Mouse (Mus musculus): ENCODE data around the gene Arhgap27.

DNA sequence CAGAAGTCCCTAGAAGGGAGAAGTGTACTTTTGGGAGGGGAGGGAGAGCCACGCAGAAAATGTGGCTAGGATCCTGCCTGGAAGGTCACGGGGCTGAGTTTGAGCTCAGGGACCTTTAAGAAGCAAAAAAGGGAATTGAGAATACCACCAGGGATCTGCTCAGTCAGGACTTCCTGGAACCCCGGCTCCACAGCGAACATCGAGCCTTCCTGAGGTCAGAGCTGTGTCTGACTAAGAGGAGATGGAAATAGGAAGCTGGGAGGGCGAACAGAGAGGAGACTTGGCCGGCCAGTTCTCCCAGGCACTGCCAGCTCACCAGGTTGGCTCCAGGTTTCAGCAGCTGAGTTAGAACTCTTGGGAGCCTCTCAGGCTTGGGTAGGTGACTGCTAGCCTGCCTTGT, 81.7 kb downstream of the Arhgap27 start:
- no peak for TF ChIP-seq POLR2A (IDR thresholded peaks at IDR 0.05; ENCODE audit: low read depth, low read length)
- TF ChIP-seq CTCF (IDR thresholded peaks at IDR 0.05; ENCODE audit: borderline replicate concordance, insufficient read depth, low read length): no peak

All from embryonic fibroblast, embryonic 13.5 days (primary cell).